Mouse (Mus musculus): Measurements from ENCODE around the gene Abcg1. TPM values are rescaled to one million over a fixed set of nuclear protein-coding genes. Genes with fewer than 3 reads are reported as not detected.

The Abcg1 gene
- polyA plus RNA-seq, 1 experiment from 2014 or later: 7.9 TPM

DNA sequence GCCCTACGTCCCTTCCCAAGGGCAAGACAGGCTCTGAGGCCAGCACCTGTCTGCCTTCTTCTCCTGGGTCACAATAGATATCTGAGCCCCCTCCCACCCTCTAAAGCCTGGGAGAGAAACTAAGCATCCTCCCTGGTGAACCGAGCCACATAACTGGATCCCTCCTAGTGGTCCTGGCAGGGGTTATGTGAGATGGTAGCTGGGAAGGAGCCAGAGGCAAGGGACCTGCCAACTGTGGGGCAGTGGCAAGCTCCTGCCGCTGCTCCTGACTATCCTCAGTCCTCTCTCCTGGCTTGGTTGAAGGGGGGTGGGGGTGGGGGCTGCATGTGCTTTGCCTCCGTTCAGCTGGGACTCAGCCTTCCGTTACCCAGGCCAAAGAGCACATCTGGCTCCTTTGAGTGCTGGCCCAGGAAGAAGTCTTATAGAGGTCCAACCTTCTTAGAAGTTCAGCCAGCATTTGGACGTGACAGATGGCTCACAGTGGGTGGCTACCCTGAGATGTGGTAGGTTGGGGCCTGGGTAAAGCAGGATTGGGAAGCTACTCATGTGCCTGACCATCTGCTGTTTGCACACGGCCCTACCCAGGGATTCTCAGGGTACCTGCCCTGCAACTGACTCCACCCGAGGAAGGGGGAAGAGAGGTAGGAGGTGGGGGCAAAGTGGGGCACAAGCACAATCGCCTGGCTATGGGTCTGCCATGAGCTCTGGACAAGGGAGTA is 68.2 kb downstream of the Abcg1 start:
- peaks cover 21% of the 10 kb centered on the region for H3K4me1 ChIP-seq
- WGBS: 56% methylated on average over 9 of the region's 9 CpGs
- H3K27ac ChIP-seq: peak overlapping the region; percentile 56
- H3K36me3 ChIP-seq (replicated peaks): no peaks in the 10 kb centered on the region
- H3K9me3 ChIP-seq: no peaks in the 10 kb centered on the region
- H3K27me3 ChIP-seq (ENCODE audit: poor library complexity, severe bottlenecking): no peaks in the 10 kb centered on the region
- no peak overlapping the region for H3K4me3 ChIP-seq
- no peak for DNase-seq (ENCODE audit: extremely low spot score, low spot score)

DNA sequence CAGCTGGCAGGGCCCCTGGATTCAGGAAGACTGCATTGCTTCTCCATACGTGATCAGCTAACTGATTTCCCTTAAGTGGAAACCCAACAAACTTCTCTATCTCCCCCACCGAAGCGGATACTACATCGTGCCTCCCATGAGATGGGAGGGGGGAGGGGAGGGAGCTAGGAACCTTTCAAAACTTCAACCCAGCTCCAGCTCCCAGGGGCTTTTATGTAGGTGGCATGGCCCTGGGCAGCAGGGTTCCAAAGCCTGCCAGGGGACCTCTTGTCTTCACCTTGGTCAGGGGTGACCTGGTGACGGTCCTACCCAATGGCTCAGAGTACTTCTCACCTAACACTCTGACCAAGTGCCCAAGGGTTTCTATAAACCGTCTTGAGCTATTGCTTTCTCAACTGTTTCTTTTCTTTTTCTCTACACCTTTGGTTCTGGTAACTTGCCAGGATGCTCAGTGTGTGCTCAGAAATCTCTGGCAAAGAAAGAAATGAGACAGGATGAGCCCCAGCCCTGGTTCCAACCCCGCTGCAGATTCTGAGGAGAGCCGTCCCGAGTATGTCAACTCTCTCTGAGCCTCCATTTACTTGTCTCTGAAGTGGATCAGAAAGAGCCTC is 71.3 kb downstream of the Abcg1 start:
- H3K36me3 ChIP-seq (replicated peaks): no peaks in the 10 kb centered on the region
- H3K9me3 ChIP-seq: no peaks in the 10 kb centered on the region
- 84% methylated on average over 9 of the region's 9 CpGs for WGBS
- peaks cover 17% of the 10 kb centered on the region for H3K4me1 ChIP-seq
- no peak overlapping the region for H3K4me3 ChIP-seq
- H3K27ac ChIP-seq: no peak overlapping the region
- DNase-seq (ENCODE audit: extremely low spot score, low spot score): no peak
- H3K27me3 ChIP-seq (ENCODE audit: poor library complexity, severe bottlenecking): no peaks in the 10 kb centered on the region

DNA sequence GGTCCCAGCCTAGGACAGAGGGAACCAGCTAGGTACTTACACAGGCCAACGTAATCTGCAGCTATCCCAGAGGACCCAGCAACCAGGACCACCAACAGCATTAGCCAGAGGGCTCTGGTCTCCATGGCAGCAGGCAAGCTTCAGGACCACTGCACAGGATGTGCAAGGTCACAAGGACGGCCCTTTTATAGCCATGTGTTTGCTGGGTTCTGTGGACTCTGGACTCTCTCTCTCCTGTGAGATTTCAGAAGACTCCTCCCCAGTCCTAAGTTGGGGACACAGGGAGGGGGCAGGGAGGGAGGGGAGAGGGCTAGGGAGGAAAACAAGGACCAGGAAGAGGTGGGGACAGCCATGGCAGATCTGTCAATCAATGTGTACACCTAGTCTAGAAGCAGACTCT is 72.0 kb downstream of the Abcg1 start, which contains the start of gene Tff3:
Tff3 (minus strand) TSS at position 195 of the 400 bp plus-strand sequence.
- Histone ChIP-seq H3K9me3 (no peaks in the 10 kb centered on the region), H3K27me3 (ENCODE audit: poor library complexity, severe bottlenecking) (no peaks in the 10 kb centered on the region), H3K4me1 (peaks cover 17% of the 10 kb centered on the region), H3K4me3 (no peak within 1 kb of the TSS), H3K27ac (0 out of 2 replicates have a peak within 1 kb of the TSS, but pooled peaks have one; percentile 40), H3K36me3 (replicated peaks) (no peaks in the 10 kb centered on the region)
- DNase-seq (ENCODE audit: extremely low spot score, low spot score): peak; percentile 29
- WGBS: 32% methylated on average over 2 of the region's 2 CpGs

GRCm38 (mm10) chr17:31131269-31131821 is 73.9 kb downstream of the Abcg1 start:
- Histone ChIP-seq H3K4me1 (peaks cover 7% of the 10 kb centered on the region), H3K4me3 (no peak overlapping the region), H3K36me3 (replicated peaks) (no peaks in the 10 kb centered on the region), H3K9me3 (no peaks in the 10 kb centered on the region), H3K27me3 (ENCODE audit: poor library complexity, severe bottlenecking) (no peaks in the 10 kb centered on the region), H3K27ac (no peak overlapping the region)
- no peak for DNase-seq (ENCODE audit: extremely low spot score, low spot score)
- 84% methylated on average over 10 of the region's 10 CpGs for WGBS

DNA sequence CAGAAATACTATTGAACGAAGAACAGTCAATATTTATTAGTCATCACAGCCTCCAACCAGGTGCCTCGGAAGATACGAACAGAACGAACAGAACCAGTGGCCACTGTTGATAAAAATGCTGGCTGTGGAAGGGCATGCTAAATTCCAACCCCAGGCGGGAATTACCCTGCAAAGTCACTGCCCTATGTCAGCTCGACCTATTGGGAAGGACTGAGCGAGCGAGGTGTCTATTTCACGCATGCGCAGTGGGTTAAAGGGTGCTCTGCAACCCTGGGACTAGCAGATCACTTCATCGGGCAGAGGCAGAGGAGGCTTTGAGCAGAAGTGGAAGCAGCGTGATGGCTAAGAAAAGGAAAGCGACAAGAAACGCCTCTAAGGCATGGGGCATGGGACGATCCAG is 76.3 kb downstream of the Abcg1 start:
- WGBS: 86% methylated on average over 15 of the region's 15 CpGs
- H3K36me3 ChIP-seq (replicated peaks): no peaks in the 10 kb centered on the region
- peaks cover 6% of the 10 kb centered on the region for H3K4me1 ChIP-seq
- no peak overlapping the region for H3K4me3 ChIP-seq
- H3K27ac ChIP-seq: no peak overlapping the region
- DNase-seq (ENCODE audit: extremely low spot score, low spot score): no peak
- H3K9me3 ChIP-seq: no peaks in the 10 kb centered on the region
- H3K27me3 ChIP-seq (ENCODE audit: poor library complexity, severe bottlenecking): no peaks in the 10 kb centered on the region

GRCm38 (mm10) chr17:31134913-31135312 is 77.4 kb downstream of the Abcg1 start:
- 84% methylated on average over 6 of the region's 6 CpGs for WGBS
- H3K27ac ChIP-seq: no peak overlapping the region
- no peaks in the 10 kb centered on the region for H3K27me3 ChIP-seq (ENCODE audit: poor library complexity, severe bottlenecking)
- H3K9me3 ChIP-seq: no peaks in the 10 kb centered on the region
- no peak for DNase-seq (ENCODE audit: extremely low spot score, low spot score)
- H3K4me1 ChIP-seq: no peaks in the 10 kb centered on the region; the same call in 1 of the 2 replicates
- H3K36me3 ChIP-seq (replicated peaks): no peaks in the 10 kb centered on the region
- H3K4me3 ChIP-seq: no peak overlapping the region

DNA sequence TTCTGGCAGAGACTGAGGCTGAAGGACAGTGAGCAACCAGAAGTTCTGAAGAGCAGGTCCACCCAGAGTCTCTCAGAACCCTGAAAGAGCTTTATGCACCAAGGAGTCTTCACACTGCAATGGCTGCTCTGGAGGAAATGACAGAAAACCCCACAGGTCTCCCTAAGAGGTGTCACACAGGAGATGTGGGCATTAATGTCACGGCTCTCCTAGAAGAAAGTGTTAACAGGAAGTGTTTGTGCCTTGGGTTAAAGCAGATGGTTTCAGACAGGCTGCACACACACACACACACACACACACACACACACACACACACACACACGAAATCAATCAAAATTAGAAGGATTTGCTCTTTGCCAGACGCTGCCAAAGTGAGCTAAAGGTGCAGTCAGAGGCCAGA is 78.8 kb downstream of the Abcg1 start:
- H3K4me3 ChIP-seq: no peak overlapping the region
- DNase-seq (ENCODE audit: extremely low spot score, low spot score): no peak
- H3K27ac ChIP-seq: no peak overlapping the region
- no peaks in the 10 kb centered on the region for H3K9me3 ChIP-seq
- H3K27me3 ChIP-seq (ENCODE audit: poor library complexity, severe bottlenecking): no peaks in the 10 kb centered on the region
- no peaks in the 10 kb centered on the region; the same call in 1 of the 2 replicates for H3K4me1 ChIP-seq
- no peaks in the 10 kb centered on the region for H3K36me3 ChIP-seq (replicated peaks)
- 77% methylated on average over 3 of the region's 3 CpGs for WGBS

DNA sequence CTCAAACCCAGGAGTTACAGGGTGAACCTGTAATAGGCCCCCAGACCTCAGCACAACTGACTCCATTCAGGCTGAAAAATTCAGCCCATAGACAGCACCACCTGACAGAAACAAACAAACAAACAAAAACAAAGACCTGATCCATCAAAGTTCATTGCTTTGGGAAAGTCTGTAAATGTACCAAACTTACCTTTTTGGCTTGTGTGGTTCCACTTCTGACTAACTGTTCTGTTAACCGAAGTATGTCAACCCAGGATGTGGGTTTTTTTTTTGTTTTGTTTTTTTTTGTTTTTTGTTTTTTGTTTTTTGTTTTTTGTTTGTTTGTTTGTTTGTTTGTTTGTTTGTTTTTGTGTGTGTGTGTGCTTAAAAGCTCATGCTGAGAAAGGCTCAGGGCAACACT is 79.3 kb downstream of the Abcg1 start:
- WGBS: 92% methylated on average over 1 of the region's 1 CpGs
- H3K27me3 ChIP-seq (ENCODE audit: poor library complexity, severe bottlenecking): no peaks in the 10 kb centered on the region
- H3K36me3 ChIP-seq (replicated peaks): no peaks in the 10 kb centered on the region
- H3K4me1 ChIP-seq: no peaks in the 10 kb centered on the region; the same call in 1 of the 2 replicates
- H3K27ac ChIP-seq: no peak overlapping the region
- DNase-seq (ENCODE audit: extremely low spot score, low spot score): no peak
- H3K9me3 ChIP-seq: no peaks in the 10 kb centered on the region
- no peak overlapping the region for H3K4me3 ChIP-seq

- H3K4me3 ChIP-seq: no peak overlapping the region
- no peaks in the 10 kb centered on the region for H3K9me3 ChIP-seq
- H3K27ac ChIP-seq: no peak overlapping the region
- WGBS: 22% methylated on average over 5 of the region's 5 CpGs
- H3K4me1 ChIP-seq: no peaks in the 10 kb centered on the region; the same call in 1 of the 2 replicates
- no peaks in the 10 kb centered on the region for H3K27me3 ChIP-seq (ENCODE audit: poor library complexity, severe bottlenecking)
- no peaks in the 10 kb centered on the region for H3K36me3 ChIP-seq (replicated peaks)
- DNase-seq (ENCODE audit: extremely low spot score, low spot score): peak; percentile 46
Measured at GRCm38 (mm10) chr17:31138398-31138797, 80.9 kb downstream of the Abcg1 start.

- Histone ChIP-seq H3K36me3 (replicated peaks) (no peaks in the 10 kb centered on the region), H3K27me3 (ENCODE audit: poor library complexity, severe bottlenecking) (no peaks in the 10 kb centered on the region), H3K4me3 (no peak overlapping the region), H3K9me3 (0 out of 2 replicates have a peak, but pooled peaks cover 12% of the 10 kb centered on the region), H3K27ac (no peak overlapping the region), H3K4me1 (peaks cover 2% of the 10 kb centered on the region; the same call in 1 of the 2 replicates)
- no peak for DNase-seq (ENCODE audit: extremely low spot score, low spot score)
- 91% methylated on average over 7 of the region's 7 CpGs for WGBS
Measured at GRCm38 (mm10) chr17:31142116-31142515, 84.6 kb downstream of the Abcg1 start.

DNA sequence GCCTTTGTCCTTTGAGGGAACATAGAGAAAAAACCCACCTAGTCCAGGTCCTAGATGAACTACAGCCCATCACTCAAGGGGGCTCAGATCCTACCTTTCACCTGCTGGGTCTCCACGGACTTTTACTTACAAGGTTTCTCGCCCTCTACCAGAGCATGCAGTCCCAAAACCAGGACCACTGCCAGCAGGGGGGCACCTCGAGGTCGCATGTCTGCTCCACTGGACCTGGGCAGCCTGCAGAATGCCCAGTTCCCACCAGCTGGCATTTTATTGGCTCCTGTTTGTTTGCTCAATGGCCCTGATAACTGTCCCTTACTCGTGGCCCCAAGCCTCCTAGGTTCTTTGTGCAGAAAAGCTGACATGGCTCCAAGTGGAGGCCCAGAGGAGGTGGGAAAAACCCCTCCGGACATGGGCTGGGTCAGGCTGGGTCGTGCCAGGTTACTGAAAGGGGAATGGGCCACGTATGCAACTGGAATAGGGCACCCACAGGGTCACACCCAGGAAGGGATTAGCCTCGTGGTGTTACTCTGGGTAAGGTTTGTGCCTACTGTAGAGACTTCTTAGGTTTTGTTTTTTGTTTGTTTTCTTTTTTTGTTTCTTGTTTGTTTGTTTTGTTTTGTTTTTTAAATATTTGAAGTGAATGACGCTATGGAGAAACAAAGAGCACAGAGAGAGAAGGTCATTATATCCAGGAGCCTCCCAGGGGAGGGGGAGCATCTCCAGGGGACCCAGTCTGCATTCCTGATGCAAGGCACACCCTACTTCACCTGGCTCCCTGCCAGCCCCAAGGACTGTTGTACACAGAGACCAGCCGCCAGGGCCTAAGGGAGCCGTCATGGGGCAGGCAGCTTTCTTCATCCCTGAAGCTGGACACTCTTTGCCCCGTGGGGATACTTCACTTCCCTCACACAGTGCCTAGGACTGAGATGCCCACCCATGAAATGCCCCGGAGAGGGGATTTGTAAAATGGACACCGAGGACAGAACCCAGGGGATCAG is 86.9 kb downstream of the Abcg1 start, which contains the start of gene Tff2:
Tff2 (minus strand) TSS at position 243 of the 998 bp plus-strand sequence.
- Histone ChIP-seq H3K27ac (no peak within 1 kb of the TSS), H3K36me3 (replicated peaks) (no peaks in the 10 kb centered on the region), H3K4me3 (no peak within 1 kb of the TSS), H3K9me3 (0 out of 2 replicates have a peak, but pooled peaks cover 15% of the 10 kb centered on the region), H3K4me1 (peaks cover 2% of the 10 kb centered on the region; the same call in 1 of the 2 replicates), H3K27me3 (ENCODE audit: poor library complexity, severe bottlenecking) (no peaks in the 10 kb centered on the region)
- 82% methylated on average over 15 of the region's 15 CpGs for WGBS
- no peak for DNase-seq (ENCODE audit: extremely low spot score, low spot score)

- Histone ChIP-seq H3K27ac (no peak overlapping the region), H3K9me3 (0 out of 2 replicates have a peak, but pooled peaks cover 15% of the 10 kb centered on the region), H3K36me3 (replicated peaks) (no peaks in the 10 kb centered on the region), H3K4me1 (0 out of 2 replicates have a peak, but pooled peaks cover 2% of the 10 kb centered on the region), H3K27me3 (ENCODE audit: poor library complexity, severe bottlenecking) (no peaks in the 10 kb centered on the region), H3K4me3 (no peak overlapping the region)
- WGBS: 89% methylated on average over 9 of the region's 9 CpGs
- no peak for DNase-seq (ENCODE audit: extremely low spot score, low spot score)
Measured at GRCm38 (mm10) chr17:31145998-31146397, 88.5 kb downstream of the Abcg1 start.

All from forebrain, embryonic 10.5 days (tissue).